Mouse (Mus musculus): ENCODE data around the gene Gm11096.

DNA sequence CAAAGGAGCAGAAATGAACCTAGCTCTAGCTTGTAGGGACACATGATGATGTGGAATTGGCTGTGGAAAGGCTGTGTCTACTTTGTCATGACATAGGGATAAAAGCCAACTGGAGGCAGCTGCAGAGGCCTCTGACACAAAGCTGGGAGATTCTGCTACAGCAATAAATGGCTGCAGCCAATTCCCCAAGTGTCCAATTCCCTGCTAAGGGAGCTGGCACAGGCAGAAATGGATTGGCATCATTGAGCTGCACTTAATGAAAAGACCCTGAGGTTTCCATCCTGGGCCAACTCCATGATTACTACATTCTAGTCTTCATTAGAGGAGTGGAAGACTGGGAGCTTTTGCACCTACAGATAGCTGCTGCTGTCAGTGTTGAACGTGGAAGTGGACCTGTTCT, 44.8 kb downstream of the Gm11096 start:
- no peak for TF ChIP-seq EP300 (IDR thresholded peaks at IDR 0.05; ENCODE audit: low read depth)
- no peak for TF ChIP-seq CTCF (IDR thresholded peaks at IDR 0.05; ENCODE audit: low read depth)

Data from liver, embryonic 14.5 days (tissue).